Mouse (Mus musculus): ENCODE results near the gene Poglut1.

- TF ChIP-seq CTCF (IDR thresholded peaks at IDR 0.05; ENCODE audit: insufficient read depth, low read depth, low read length) (no peak), POLR2A (IDR thresholded peaks at IDR 0.05; ENCODE audit: insufficient read depth, low read depth, low read length) (no peak)
Measured at GRCm38 (mm10) chr16:38476312-38477240, 73.5 kb downstream of the Poglut1 start.
